Mouse (Mus musculus) left cerebral cortex, adult 11 months (tissue): ENCODE results near the gene Zc3h6.
"Not testable (repeated sequence)": the region's sequence is repeated elsewhere in the genome, so short reads cannot be mapped to it uniquely, and the experiment has no call there.

Source experiments
- DNase-seq: peaks from one replicate; pipeline ENCODE4 v3.0.0; 2022; ENCODE audit warnings: low spot score

The Zc3h6 gene

DNA sequence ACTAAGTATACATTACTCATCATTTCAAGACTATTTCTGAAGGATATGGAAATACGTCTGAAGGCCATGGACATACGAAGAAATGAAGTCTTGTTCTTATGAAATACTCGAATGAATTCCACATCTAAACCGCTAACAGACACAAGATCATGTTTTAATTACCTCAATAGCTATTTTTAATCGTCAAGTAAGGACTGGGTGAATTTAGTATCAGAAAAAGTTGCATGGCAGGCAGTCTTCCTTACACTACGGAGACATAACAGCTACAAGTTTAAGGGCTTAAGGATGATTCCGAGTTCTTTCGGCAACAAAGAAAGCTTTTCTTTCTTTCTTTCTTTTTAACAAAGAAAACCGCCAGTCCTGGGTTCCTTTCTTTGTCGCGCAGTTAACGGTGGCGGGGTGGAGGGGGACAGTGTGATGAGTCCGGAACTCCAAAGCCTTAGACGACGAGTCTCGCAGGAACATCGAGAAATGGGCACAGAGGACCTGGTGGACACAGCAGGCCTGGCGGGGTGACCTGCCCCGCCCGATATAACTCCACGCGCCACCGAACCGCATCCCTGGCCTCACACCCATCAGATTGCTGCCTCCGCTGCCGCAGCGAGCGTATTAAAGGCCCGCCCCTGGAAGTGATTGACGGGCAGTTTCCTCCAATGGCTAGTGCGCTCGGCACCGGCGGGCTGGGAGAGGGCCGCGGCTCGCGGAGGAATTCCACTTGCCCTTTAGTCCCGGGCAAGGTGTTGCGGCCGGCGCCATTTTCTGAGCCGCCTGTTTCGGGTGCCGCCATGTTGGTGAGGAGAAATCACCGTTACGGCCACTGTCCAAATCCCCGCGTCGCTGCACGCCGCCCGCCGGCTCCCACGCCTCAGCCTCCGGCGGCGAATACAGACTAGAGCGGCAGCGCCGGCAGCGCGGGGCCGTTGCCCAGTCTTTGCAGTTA, at the start of gene Zc3h6:
Gene Zc3h6, plus strand, starts transcription at position 762 of the 940 bp plus-strand sequence.
- DNase-seq, result peak; percentile 97

- no peak for DNase-seq
These were observed 42.4 kb upstream of the Zc3h6 start for GRCm38 (mm10) chr2:128924799-128925198.

GRCm38 (mm10) chr2:128928446-128928845, 38.8 kb upstream of the Zc3h6 start:
- DNase-seq, result no peak

DNA sequence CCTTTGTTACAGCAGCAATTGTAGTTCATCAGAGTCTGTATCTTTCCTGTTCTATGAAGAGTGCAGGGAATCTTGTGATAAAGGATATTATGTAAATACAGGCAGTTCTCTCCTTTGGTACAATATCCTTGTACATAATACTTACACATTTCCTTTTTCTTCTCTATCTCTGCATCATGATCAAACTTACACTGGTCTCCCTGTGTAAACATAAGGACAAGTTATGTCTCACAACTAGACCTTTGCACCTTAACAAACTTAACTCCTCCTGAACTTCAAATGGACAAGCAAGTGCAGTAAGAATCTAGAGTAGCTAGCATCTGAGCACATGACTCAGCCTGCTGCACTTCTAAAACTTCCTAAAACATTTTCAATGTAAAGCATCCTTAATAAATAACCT, 36.5 kb upstream of the Zc3h6 start:
- no peak for DNase-seq

DNA sequence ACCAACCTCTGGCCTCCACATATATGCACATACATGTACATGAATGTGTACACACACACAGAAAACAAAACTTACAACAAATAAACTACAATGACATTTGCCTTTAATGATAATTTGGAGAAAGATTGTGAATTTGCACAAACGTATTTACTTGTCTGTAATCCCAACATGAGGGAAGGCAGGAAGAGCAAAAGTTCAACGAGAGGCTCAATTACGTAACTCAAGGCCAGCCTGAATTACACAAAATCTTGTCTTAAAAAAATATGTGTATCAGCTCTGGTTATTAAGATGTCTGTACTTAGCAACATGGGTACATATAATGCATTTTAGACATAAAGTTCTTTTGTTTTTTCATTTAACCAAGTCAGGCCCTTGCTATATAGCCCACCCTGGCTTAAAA, 30.9 kb upstream of the Zc3h6 start:
- DNase-seq, result no peak

DNA sequence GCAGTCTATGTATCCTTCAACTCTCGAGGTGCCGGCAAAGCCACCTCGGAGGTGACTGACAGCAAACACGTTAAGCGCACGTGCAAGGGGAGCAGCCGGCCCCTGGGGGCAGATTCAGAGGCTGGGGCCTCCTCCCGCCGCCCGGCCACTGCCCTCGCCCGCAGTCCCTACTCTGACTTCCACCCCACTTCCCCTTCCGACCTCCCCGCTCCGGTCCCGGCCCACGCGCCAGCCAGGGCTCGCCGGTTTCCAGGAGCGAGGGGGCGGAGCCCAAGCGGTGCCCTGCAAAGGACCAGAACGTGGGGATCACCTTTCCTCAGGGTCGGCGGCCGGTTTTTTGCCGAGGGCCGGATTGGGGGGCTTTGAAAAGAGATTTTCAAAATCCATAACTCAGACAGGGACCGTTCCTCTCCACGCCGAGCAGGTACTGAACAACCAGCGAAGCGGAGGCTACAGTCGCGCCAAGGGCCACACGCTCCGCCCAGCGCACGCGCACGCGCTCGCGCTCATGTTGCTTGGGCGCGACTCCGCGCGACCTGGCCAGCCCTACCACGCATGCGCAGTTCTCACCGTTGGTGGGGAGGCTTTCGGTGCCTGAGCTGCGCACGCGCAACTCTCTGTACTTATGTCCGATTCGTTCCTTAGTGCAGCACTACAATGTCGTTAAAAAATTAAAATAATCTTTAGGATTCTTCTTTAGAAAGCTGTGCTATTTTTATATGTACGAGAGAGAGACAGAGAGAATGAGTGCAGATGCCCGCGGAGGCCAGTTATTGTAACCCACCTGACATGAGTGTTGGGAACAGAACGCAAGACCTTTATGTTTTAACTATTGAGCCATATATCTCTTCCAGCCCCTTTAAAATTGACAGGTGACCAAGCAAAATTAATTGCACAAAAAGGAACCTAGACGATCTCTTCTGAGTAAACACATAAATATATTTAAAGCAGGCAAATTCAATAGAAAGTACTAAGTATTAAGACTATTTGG, 23.4 kb upstream of the Zc3h6 start, which contains the start of gene Zc3h8:
Gene Zc3h8, minus strand, starts transcription at position 540 of the 991 bp plus-strand sequence.
- DNase-seq, result peak; percentile 94

DNA sequence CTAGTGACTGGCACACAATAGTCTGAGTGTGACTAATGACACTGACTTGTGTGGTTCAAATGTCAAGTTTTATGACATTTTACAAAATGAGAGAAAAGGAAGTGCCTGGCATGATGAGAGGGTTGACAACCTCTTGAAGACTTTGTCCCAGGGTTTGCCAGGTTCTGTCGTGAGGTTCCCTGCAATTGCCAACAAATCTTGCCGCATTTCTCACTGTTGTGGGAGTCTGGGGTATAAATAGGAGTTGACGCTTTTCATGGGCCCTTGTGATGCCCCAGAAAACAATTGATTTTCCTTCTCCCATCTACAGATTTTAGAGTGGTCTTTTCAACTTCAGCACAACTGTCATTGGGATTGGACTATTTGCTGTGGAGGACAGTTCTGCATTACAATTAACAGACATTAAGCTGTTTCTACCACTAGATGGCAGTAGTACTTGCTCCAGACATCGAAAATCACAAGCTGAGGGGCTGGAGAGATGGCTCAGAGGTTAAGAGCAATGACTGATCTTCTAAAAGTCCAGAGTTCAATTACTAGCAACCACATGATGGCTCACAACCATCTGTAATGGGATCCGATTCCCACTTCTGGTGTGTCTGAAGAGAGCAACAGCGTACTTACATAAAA, 19.1 kb upstream of the Zc3h6 start:
- peak; percentile 54 for DNase-seq

GRCm38 (mm10) chr2:128954186-128954585, 13.0 kb upstream of the Zc3h6 start:
- DNase-seq, result no peak

GRCm38 (mm10) chr2:128965505-128966105, 1.6 kb upstream of the Zc3h6 start:
- DNase-seq, result no peak

DNA sequence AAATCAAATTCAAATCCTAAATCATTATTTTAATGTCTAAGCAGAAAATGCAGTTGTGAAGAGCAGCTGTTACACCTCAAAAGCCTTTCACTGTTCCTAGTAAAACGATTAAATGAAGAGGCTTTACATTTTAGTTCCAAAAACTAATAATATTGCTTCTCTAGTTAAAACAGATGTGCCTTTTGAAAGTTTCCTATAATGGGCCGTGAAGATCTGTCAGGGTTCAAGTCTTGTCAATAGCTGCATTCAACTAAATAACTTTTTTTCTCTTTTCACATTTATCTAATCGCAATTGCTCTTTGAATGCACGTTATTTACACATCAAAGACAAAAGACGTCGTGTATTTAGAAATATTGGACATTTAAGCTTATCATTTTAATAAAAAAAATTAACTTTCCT, 966 bp upstream of the Zc3h6 start:
- DNase-seq, result no peak

- peak; percentile 51 for DNase-seq
These were observed 649 bp downstream of the Zc3h6 start, which contains the start of gene Gm10762 for GRCm38 (mm10) chr2:128967661-128968441. Gene Gm10762 (minus strand): TSS chr2:128967725.

- no peak for DNase-seq
These were observed 1.4 kb downstream of the Zc3h6 start for GRCm38 (mm10) chr2:128968475-128969083.

GRCm38 (mm10) chr2:128972301-128972700, 5.1 kb downstream of the Zc3h6 start:
- no peak for DNase-seq

GRCm38 (mm10) chr2:128975572-128975971, 8.4 kb downstream of the Zc3h6 start:
- no peak for DNase-seq

DNA sequence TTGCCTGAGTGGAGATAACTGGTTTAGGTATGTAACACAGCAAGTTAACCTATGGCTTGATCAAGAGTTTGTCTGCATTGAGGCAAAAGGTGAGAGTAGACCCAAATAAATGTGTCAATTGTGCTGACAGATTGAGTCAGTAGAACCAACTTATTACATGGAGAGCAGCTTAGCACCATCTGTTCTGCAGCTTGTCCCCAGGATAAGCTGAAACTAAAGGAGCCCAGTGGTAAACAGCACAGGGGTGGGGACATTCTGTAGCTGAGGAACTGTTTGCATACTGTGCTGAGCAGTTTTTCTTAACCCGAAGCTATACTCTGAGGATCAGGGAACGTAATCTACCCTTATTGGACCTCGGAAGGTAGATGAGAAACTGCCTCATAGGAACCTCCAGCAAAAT, 17.5 kb downstream of the Zc3h6 start:
- DNase-seq, result no peak

DNA sequence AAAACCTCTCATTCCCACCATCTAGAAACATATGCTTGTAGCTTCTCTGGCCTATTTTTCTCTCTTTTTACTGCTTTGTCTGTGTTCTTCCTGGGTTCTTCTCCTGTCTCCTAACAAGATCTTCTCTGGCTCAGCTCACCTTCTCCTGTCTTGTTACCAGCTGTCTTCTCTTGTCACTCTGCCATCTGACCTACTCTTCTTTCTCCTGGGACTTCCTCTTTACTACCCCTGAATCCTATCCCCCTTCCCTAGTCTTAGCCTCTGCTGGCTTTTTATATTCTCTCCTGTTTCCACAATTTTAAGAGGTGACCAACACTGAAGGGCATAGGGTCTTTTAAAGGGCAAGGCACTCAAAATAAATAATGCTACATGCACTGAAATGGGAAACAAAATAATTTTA, 37.7 kb downstream of the Zc3h6 start:
- DNase-seq, result no peak

- no peak for DNase-seq
These were observed 39.1 kb downstream of the Zc3h6 start for GRCm38 (mm10) chr2:129006194-129006749.

DNA sequence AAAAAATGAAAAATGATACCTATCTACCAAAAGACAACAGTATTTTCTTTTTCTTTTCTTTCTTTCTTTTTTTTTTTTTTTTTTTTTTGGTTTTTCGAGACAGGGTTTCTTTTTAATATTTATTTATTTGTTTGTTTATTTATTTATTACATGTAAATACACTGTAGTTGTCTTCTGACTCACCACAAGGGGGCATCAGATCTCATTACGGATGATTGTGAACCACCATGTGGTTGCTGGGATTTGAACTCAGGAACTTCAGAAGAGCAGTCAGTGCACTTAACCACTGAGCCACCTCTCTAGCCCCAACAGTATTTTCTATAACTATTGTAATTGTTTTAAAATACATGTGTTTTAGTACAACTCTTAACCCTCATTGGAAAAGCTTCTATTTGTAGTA, 41.7 kb downstream of the Zc3h6 start:
- DNase-seq, result not testable (repeated sequence)

- DNase-seq, result no peak
These were observed 52.9 kb downstream of the Zc3h6 start for GRCm38 (mm10) chr2:129020106-129020505.

GRCm38 (mm10) chr2:129024820-129025219, 57.6 kb downstream of the Zc3h6 start:
- DNase-seq, result no peak
